Mouse (Mus musculus): ENCODE results near the gene Smim5. TPM values are rescaled to one million over a fixed set of nuclear protein-coding genes. Genes with fewer than 3 reads are reported as not detected.

The Smim5 gene
- polyA plus RNA-seq, 1 experiment: not detected

- Histone ChIP-seq H3K36me3 (ENCODE audit: control insufficient read depth, insufficient read depth, low read length, poor library complexity, severe bottlenecking) (0 out of 2 replicates have a peak, but pooled peaks cover 1% of the 10 kb centered on the region), H3K9ac (ENCODE audit: low read depth, poor library complexity, severe bottlenecking) (no peak overlapping the region), H3K27me3 (ENCODE audit: control insufficient read depth, insufficient read depth, low read length, poor library complexity, severe bottlenecking) (no peaks in the 10 kb centered on the region), H3K27ac (ENCODE audit: insufficient read depth, low read length) (no peak overlapping the region), H3K4me1 (ENCODE audit: control insufficient read depth, insufficient read depth, low read length) (no peaks in the 10 kb centered on the region), H3K9me3 (replicated peaks; ENCODE audit: control insufficient read depth, insufficient read depth, low read length, poor library complexity, severe bottlenecking) (no peaks in the 10 kb centered on the region), H3K4me3 (ENCODE audit: low read depth, low read length) (no peak overlapping the region)
- no peak for TF ChIP-seq POLR2A (IDR thresholded peaks at IDR 0.05; ENCODE audit: insufficient read depth, low read length)
- TF ChIP-seq CTCF (IDR thresholded peaks at IDR 0.05; ENCODE audit: low read depth, low read length): peak; percentile 83
- TF ChIP-seq EP300 (IDR thresholded peaks at IDR 0.05; ENCODE audit: insufficient read depth, low read depth, low read length): no peak
These were observed 880 bp upstream of the Smim5 start for GRCm38 (mm10) chr11:115898886-115899285.

- Histone ChIP-seq H3K4me3 (ENCODE audit: low read depth, low read length) (no peak overlapping the region), H3K36me3 (ENCODE audit: control insufficient read depth, insufficient read depth, low read length, poor library complexity, severe bottlenecking) (no peaks in the 10 kb centered on the region), H3K27ac (ENCODE audit: insufficient read depth, low read length) (no peak overlapping the region), H3K9ac (ENCODE audit: low read depth, poor library complexity, severe bottlenecking) (no peak overlapping the region), H3K9me3 (replicated peaks; ENCODE audit: control insufficient read depth, insufficient read depth, low read length, poor library complexity, severe bottlenecking) (no peaks in the 10 kb centered on the region), H3K4me1 (ENCODE audit: control insufficient read depth, insufficient read depth, low read length) (no peaks in the 10 kb centered on the region), H3K27me3 (ENCODE audit: control insufficient read depth, insufficient read depth, low read length, poor library complexity, severe bottlenecking) (no peaks in the 10 kb centered on the region)
- TF ChIP-seq EP300 (IDR thresholded peaks at IDR 0.05; ENCODE audit: insufficient read depth, low read depth, low read length) (no peak), CTCF (IDR thresholded peaks at IDR 0.05; ENCODE audit: low read depth, low read length) (no peak), POLR2A (IDR thresholded peaks at IDR 0.05; ENCODE audit: insufficient read depth, low read length) (no peak)
These were observed 983 bp downstream of the Smim5 start for GRCm38 (mm10) chr11:115900561-115901337.

DNA sequence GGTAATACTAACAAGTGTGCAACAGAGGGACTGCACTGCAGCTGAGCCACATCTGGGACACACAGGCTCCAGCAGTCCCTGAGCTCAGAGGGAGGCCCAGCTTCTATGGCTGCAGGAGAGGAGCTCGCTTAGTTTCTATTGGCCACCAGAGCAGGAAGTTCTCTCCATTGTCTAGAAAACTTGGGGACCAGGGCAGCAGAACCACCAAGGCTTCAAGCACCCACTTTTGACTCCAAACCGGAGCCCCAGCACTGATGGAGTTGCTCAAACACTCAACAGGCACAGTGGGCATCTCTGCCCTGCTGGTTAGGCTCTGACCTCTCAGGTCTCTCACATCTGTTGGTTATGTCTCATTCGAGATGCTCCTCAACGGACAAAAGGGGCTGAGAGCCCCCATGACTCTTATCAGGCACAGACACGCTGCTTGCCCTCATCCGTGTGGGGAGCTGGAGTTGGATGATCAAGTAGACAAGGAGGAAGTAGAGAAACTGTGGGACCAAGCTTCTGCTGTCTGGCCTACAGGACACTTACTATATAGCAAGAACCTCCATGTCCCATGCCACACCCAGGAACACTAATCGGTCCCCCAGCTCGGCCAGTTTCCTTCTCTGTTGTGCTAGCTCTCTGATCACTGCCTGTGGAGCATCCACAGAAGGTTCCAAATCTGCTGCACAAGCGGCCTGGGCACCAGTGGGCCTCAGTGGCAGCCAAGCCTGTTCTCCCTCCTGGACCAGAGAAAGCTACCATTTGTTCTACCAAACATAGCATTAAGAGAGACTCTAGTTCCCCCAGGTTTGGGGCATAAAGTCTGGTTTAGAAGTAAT is 1.8 kb downstream of the Smim5 start:
- Histone ChIP-seq H3K9me3 (replicated peaks; ENCODE audit: control insufficient read depth, insufficient read depth, low read length, poor library complexity, severe bottlenecking) (no peaks in the 10 kb centered on the region), H3K4me1 (ENCODE audit: control insufficient read depth, insufficient read depth, low read length) (no peaks in the 10 kb centered on the region), H3K36me3 (ENCODE audit: control insufficient read depth, insufficient read depth, low read length, poor library complexity, severe bottlenecking) (no peaks in the 10 kb centered on the region), H3K4me3 (ENCODE audit: low read depth, low read length) (no peak overlapping the region), H3K27ac (ENCODE audit: insufficient read depth, low read length) (no peak overlapping the region), H3K9ac (ENCODE audit: low read depth, poor library complexity, severe bottlenecking) (no peak overlapping the region), H3K27me3 (ENCODE audit: control insufficient read depth, insufficient read depth, low read length, poor library complexity, severe bottlenecking) (no peaks in the 10 kb centered on the region)
- TF ChIP-seq POLR2A (IDR thresholded peaks at IDR 0.05; ENCODE audit: insufficient read depth, low read length) (no peak), EP300 (IDR thresholded peaks at IDR 0.05; ENCODE audit: insufficient read depth, low read depth, low read length) (no peak), CTCF (IDR thresholded peaks at IDR 0.05; ENCODE audit: low read depth, low read length) (no peak)

- H3K4me3 ChIP-seq (ENCODE audit: low read depth, low read length): no peak overlapping the region
- no peak for TF ChIP-seq POLR2A (IDR thresholded peaks at IDR 0.05; ENCODE audit: insufficient read depth, low read length)
- no peak for TF ChIP-seq EP300 (IDR thresholded peaks at IDR 0.05; ENCODE audit: insufficient read depth, low read depth, low read length)
- TF ChIP-seq CTCF (IDR thresholded peaks at IDR 0.05; ENCODE audit: low read depth, low read length): no peak
- no peaks in the 10 kb centered on the region for H3K4me1 ChIP-seq (ENCODE audit: control insufficient read depth, insufficient read depth, low read length)
- no peaks in the 10 kb centered on the region for H3K27me3 ChIP-seq (ENCODE audit: control insufficient read depth, insufficient read depth, low read length, poor library complexity, severe bottlenecking)
- no peaks in the 10 kb centered on the region for H3K9me3 ChIP-seq (replicated peaks; ENCODE audit: control insufficient read depth, insufficient read depth, low read length, poor library complexity, severe bottlenecking)
- H3K27ac ChIP-seq (ENCODE audit: insufficient read depth, low read length): no peak overlapping the region
- H3K9ac ChIP-seq (ENCODE audit: low read depth, poor library complexity, severe bottlenecking): no peak overlapping the region
- no peaks in the 10 kb centered on the region for H3K36me3 ChIP-seq (ENCODE audit: control insufficient read depth, insufficient read depth, low read length, poor library complexity, severe bottlenecking)
These were observed 2.4 kb downstream of the Smim5 start for GRCm38 (mm10) chr11:115902177-115902576.

DNA sequence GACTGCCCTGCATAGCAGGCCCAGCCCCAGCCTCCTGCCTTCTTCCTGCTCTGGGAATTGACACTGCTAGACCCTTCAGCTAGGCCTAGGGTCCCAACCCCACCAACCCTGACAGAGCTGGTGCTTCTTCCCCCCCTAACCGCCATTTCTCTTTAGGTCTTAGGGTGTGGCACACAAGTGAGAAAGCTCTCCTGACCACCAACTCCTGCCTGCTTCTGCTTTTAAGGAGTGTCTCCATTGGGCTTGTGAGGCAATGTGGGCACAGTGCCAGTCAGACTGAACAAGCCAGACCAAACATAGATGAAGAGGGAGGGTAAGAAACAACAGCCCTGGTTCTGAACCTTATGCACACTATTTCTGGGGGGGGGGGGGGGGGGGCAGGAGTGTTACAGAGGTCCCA is 3.1 kb downstream of the Smim5 start:
- no peak overlapping the region for H3K4me3 ChIP-seq (ENCODE audit: low read depth, low read length)
- no peak overlapping the region for H3K27ac ChIP-seq (ENCODE audit: insufficient read depth, low read length)
- no peaks in the 10 kb centered on the region for H3K27me3 ChIP-seq (ENCODE audit: control insufficient read depth, insufficient read depth, low read length, poor library complexity, severe bottlenecking)
- TF ChIP-seq POLR2A (IDR thresholded peaks at IDR 0.05; ENCODE audit: insufficient read depth, low read length) (no peak), EP300 (IDR thresholded peaks at IDR 0.05; ENCODE audit: insufficient read depth, low read depth, low read length) (no peak), CTCF (IDR thresholded peaks at IDR 0.05; ENCODE audit: low read depth, low read length) (no peak)
- H3K36me3 ChIP-seq (ENCODE audit: control insufficient read depth, insufficient read depth, low read length, poor library complexity, severe bottlenecking): no peaks in the 10 kb centered on the region
- H3K9ac ChIP-seq (ENCODE audit: low read depth, poor library complexity, severe bottlenecking): no peak overlapping the region
- H3K4me1 ChIP-seq (ENCODE audit: control insufficient read depth, insufficient read depth, low read length): no peaks in the 10 kb centered on the region
- no peaks in the 10 kb centered on the region for H3K9me3 ChIP-seq (replicated peaks; ENCODE audit: control insufficient read depth, insufficient read depth, low read length, poor library complexity, severe bottlenecking)
